ENCODE assay signal across 8 mouse cellular contexts in genomic region chr6:86497071-86497815, GRCm38 (mm10). TPM values are rescaled to one million over a fixed set of nuclear protein-coding genes. Genes with fewer than 3 reads are reported as not detected.
DNase-seq lines count a peak whose midpoint lies in the region; ATAC-seq and TF ChIP-seq lines count a peak whose summit lies in the region.

No protein-coding gene starts in this region.

- H3K36me3 ChIP-seq in heart, adult 2 months (ENCODE audit: control insufficient read depth, insufficient read depth, low read length), result no peaks in the 10 kb centered on the region
- H3K36me3 ChIP-seq in forebrain, embryonic 15.5 days, result no peaks in the 10 kb centered on the region

- TF ChIP-seq POLR2A in heart, adult 2 months (IDR thresholded peaks at IDR 0.05; ENCODE audit: insufficient read depth, low read depth, low read length), result peak; percentile 52; the same call in 1 of the 2 replicates

- no peaks in the 10 kb centered on the region for H3K79me2 ChIP-seq in heart, adult 2 months (replicated peaks; ENCODE audit: control insufficient read depth, insufficient read depth, low read length)

- peaks cover 9% of the 10 kb centered on the region for H3K4me1 ChIP-seq in heart, adult 2 months (ENCODE audit: control insufficient read depth, insufficient read depth, low read length)
- H3K4me1 ChIP-seq in forebrain, embryonic 15.5 days, result no peaks in the 10 kb centered on the region

- peak; percentile 19 to 42 for DNase-seq in urinary bladder, adult 18-20 months (ENCODE audit: low spot score in 2 of 2)
- DNase-seq in urinary bladder, postnatal 10 days (ENCODE audit: low spot score), result no peak
- DNase-seq in heart, adult 2 months, result peak; percentile 52 to 64
- peak; percentile 69 for DNase-seq in kidney, adult 9 months
- peak; percentile 72 for DNase-seq in lung, postnatal 10 days
- DNase-seq in testis, postnatal 10 days (ENCODE audit: low spot score), result peak; percentile 55
- no peak for DNase-seq in layer of hippocampus, postnatal 25 days (ENCODE audit: extremely low spot score in 1 of 2, low spot score in 1 of 2)

- no peaks in the 10 kb centered on the region for H3K27me3 ChIP-seq in heart, adult 2 months (ENCODE audit: control insufficient read depth, insufficient read depth, low read length)
- H3K27me3 ChIP-seq in forebrain, embryonic 15.5 days, result no peaks in the 10 kb centered on the region

- WGBS in heart, adult 2 months, result 9% methylated on average over 13 of the region's 13 CpGs
- WGBS in forebrain, embryonic 15.5 days, result 32% methylated on average over 13 of the region's 13 CpGs

- no peak for ATAC-seq in forebrain, embryonic 15.5 days (replicated peaks)

- TF ChIP-seq CTCF in heart, adult 2 months (IDR thresholded peaks at IDR 0.05), result peak; percentile 48

- peak; percentile 13; the same call in 1 of the 2 replicates for TF ChIP-seq EP300 in heart, adult 2 months (IDR thresholded peaks at IDR 0.05; ENCODE audit: insufficient read depth, low read depth, low read length)

- H3K9ac ChIP-seq in heart, adult 2 months (ENCODE audit: low read depth, low read length), result peak overlapping the region; percentile 67
- H3K9ac ChIP-seq in forebrain, embryonic 15.5 days (replicated peaks), result no peak overlapping the region

- no peak overlapping the region for H3K4me2 ChIP-seq in forebrain, embryonic 15.5 days (replicated peaks)

- no peaks in the 10 kb centered on the region for H3K9me3 ChIP-seq in forebrain, embryonic 15.5 days

- intact Hi-C loops in heart, adult 2 months (cut with DNase I), result loop anchor here (2.0 kb wide), 1 partner anchor 28 kb away; no protein-coding TSS in a partner anchor

- H3K27ac ChIP-seq in heart, adult 2 months, result peak overlapping the region; percentile 84
- H3K27ac ChIP-seq in forebrain, embryonic 15.5 days (replicated peaks), result no peak overlapping the region

- peak overlapping the region; percentile 54 for H3K4me3 ChIP-seq in heart, adult 2 months
- no peak overlapping the region for H3K4me3 ChIP-seq in forebrain, embryonic 15.5 days

RNA-seq across cellular contexts. Expression of gene Pcbp1, which starts 28.9 kb away (rescaled TPM):
- total RNA-seq in heart, adult 2 months (2021), result 100 to 1,000 TPM; 155 to 164 TPM
- polyA plus RNA-seq in heart, adult 2 months (2012; rRNA removed), result 72.9 and 85.8 TPM in 2 replicates
- 409 and 412 TPM in 2 replicates for polyA plus RNA-seq in forebrain, embryonic 15.5 days (2015; fragmentation: Nextera tagmentation; extraction: Ambion mirVana)
- 100 to 1,000 TPM; 187 to 192 TPM for total RNA-seq in layer of hippocampus, postnatal 25 days (2021)

RNA-seq across cellular contexts. Expression of gene C87436, which starts 59.1 kb away (rescaled TPM):
- 10 to 100 TPM in 1 of 2 experiments, 1 to 10 TPM in 1; 8.9 to 11.0 TPM for total RNA-seq in heart, adult 2 months (2021)
- polyA plus RNA-seq in heart, adult 2 months (2012; rRNA removed), result 8.6 and 10.7 TPM in 2 replicates
- polyA plus RNA-seq in forebrain, embryonic 15.5 days (2015; fragmentation: Nextera tagmentation; extraction: Ambion mirVana), result 33.2 and 35.3 TPM in 2 replicates
- total RNA-seq in layer of hippocampus, postnatal 25 days (2021), result 10 to 100 TPM; 16.1 to 17.4 TPM

Comparison
In these comparisons a context has a peak if more than half of its experiments do, and no peak if none do; other contexts are left out.
1. DNase-seq: peak in urinary bladder, adult 18-20 months (2 of 2), heart, adult 2 months (2 of 2), kidney, adult 9 months (single experiment), lung, postnatal 10 days (single experiment) and testis, postnatal 10 days (single experiment); none in urinary bladder, postnatal 10 days (single experiment) and layer of hippocampus, postnatal 25 days (0 of 2).